Mouse (Mus musculus) Muller cell, postnatal 12 days (primary cell): ENCODE results near the gene Washc4.
"Not testable (repeated sequence)": the region's sequence is repeated elsewhere in the genome, so short reads cannot be mapped to it uniquely, and the experiment has no call there.

Experiments used
- DNase-seq: peaks from one replicate; pipeline ENCODE4 v3.0.0-alpha.2; 2015; ENCODE audit errors: inconsistent ontology term

Washc4 gene

GRCm38 (mm10) chr10:83543439-83544102 lies at the start of gene Washc4:
TSS of gene Washc4 (plus strand) at chr10:83543752.
- peak; percentile 96 for DNase-seq

GRCm38 (mm10) chr10:83497321-83497720 lies 46.2 kb upstream of the Washc4 start:
- no peak for DNase-seq

- DNase-seq, result no peak
These were observed 34.4 kb upstream of the Washc4 start for GRCm38 (mm10) chr10:83508962-83509660.

- DNase-seq, result no peak
These were observed 32.2 kb upstream of the Washc4 start for GRCm38 (mm10) chr10:83511304-83511703.

GRCm38 (mm10) chr10:83513736-83514135 lies 29.8 kb upstream of the Washc4 start:
- DNase-seq, result no peak

- DNase-seq, result no peak
These were observed 22.6 kb upstream of the Washc4 start for GRCm38 (mm10) chr10:83520990-83521389.

GRCm38 (mm10) chr10:83524238-83524637 lies 19.3 kb upstream of the Washc4 start:
- not testable (repeated sequence) for DNase-seq

GRCm38 (mm10) chr10:83530384-83530967 lies 13.1 kb upstream of the Washc4 start:
- DNase-seq, result peak; percentile 17

- DNase-seq, result peak; percentile 66
These were observed 10.2 kb upstream of the Washc4 start for GRCm38 (mm10) chr10:83533258-83533909.

- peak; percentile 92 for DNase-seq
These were observed 9.7 kb upstream of the Washc4 start, which contains the start of gene Aldh1l2 for GRCm38 (mm10) chr10:83533910-83534283. TSS of gene Aldh1l2 (minus strand) at chr10:83534140.

GRCm38 (mm10) chr10:83536436-83536835 lies 7.1 kb upstream of the Washc4 start:
- no peak for DNase-seq

GRCm38 (mm10) chr10:83539311-83539980 lies 4.1 kb upstream of the Washc4 start:
- no peak for DNase-seq

- DNase-seq, result no peak
These were observed 3.5 kb upstream of the Washc4 start for GRCm38 (mm10) chr10:83540092-83540491.

GRCm38 (mm10) chr10:83542241-83542640 lies 1.3 kb upstream of the Washc4 start:
- DNase-seq, result no peak

GRCm38 (mm10) chr10:83544103-83544479 lies 539 bp downstream of the Washc4 start:
- no peak for DNase-seq

GRCm38 (mm10) chr10:83545341-83545740 lies 1.8 kb downstream of the Washc4 start:
- no peak for DNase-seq

- no peak for DNase-seq
These were observed 19.5 kb downstream of the Washc4 start for GRCm38 (mm10) chr10:83563005-83563404.

GRCm38 (mm10) chr10:83565449-83566441 lies 22.2 kb downstream of the Washc4 start:
- no peak for DNase-seq

- DNase-seq, result no peak
These were observed 47.2 kb downstream of the Washc4 start for GRCm38 (mm10) chr10:83590801-83591200.

GRCm38 (mm10) chr10:83592616-83593015 lies 49.1 kb downstream of the Washc4 start:
- no peak for DNase-seq

- DNase-seq, result no peak
These were observed 51.0 kb downstream of the Washc4 start for GRCm38 (mm10) chr10:83594526-83594925.
